Mouse (Mus musculus): ENCODE measurements around the gene Tkt.

The Tkt gene

GRCm38 (mm10) chr14:30585323-30585722, 37.2 kb downstream of the Tkt start:
- no peak for DNase-seq (ENCODE audit: low read depth)

- DNase-seq (ENCODE audit: low read depth) = no peak
Measured at GRCm38 (mm10) chr14:30586780-30587461, 38.8 kb downstream of the Tkt start.

GRCm38 (mm10) chr14:30590041-30590645, 42.0 kb downstream of the Tkt start:
- no peak for DNase-seq (ENCODE audit: low read depth)

GRCm38 (mm10) chr14:30590918-30591317, 42.8 kb downstream of the Tkt start:
- no peak for DNase-seq (ENCODE audit: low read depth)

- peak; percentile 39 for DNase-seq (ENCODE audit: low read depth)
Measured at GRCm38 (mm10) chr14:30591417-30591816, 43.3 kb downstream of the Tkt start.

- no peak for DNase-seq (ENCODE audit: low read depth)
Measured at GRCm38 (mm10) chr14:30593279-30594091, 45.3 kb downstream of the Tkt start.

- no peak for DNase-seq (ENCODE audit: low read depth)
Measured at GRCm38 (mm10) chr14:30594092-30594695, 46.0 kb downstream of the Tkt start.

- no peak for DNase-seq (ENCODE audit: low read depth)
Measured at GRCm38 (mm10) chr14:30595576-30596313, 47.6 kb downstream of the Tkt start.

- no peak for DNase-seq (ENCODE audit: low read depth)
Measured at GRCm38 (mm10) chr14:30596407-30596806, 48.2 kb downstream of the Tkt start.

GRCm38 (mm10) chr14:30597142-30597541, 49.0 kb downstream of the Tkt start:
- no peak for DNase-seq (ENCODE audit: low read depth)

GRCm38 (mm10) chr14:30606817-30607216, 58.7 kb downstream of the Tkt start:
- no peak for DNase-seq (ENCODE audit: low read depth)

- no peak for DNase-seq (ENCODE audit: low read depth)
Measured at GRCm38 (mm10) chr14:30607696-30608095, 59.5 kb downstream of the Tkt start.

GRCm38 (mm10) chr14:30608176-30608575, 60.0 kb downstream of the Tkt start:
- DNase-seq (ENCODE audit: low read depth) = no peak

- DNase-seq (ENCODE audit: low read depth) = no peak
Measured at GRCm38 (mm10) chr14:30609499-30609898, 61.3 kb downstream of the Tkt start.

GRCm38 (mm10) chr14:30610304-30610703, 62.1 kb downstream of the Tkt start:
- DNase-seq (ENCODE audit: low read depth) = no peak

- no peak for DNase-seq (ENCODE audit: low read depth)
Measured at GRCm38 (mm10) chr14:30610940-30611339, 62.8 kb downstream of the Tkt start.

GRCm38 (mm10) chr14:30612523-30612922, 64.4 kb downstream of the Tkt start:
- DNase-seq (ENCODE audit: low read depth) = peak; percentile 51

- DNase-seq (ENCODE audit: low read depth) = no peak
Measured at GRCm38 (mm10) chr14:30612962-30613715, 65.0 kb downstream of the Tkt start.

- DNase-seq (ENCODE audit: low read depth) = no peak
Measured at GRCm38 (mm10) chr14:30616751-30617150, 68.6 kb downstream of the Tkt start.

GRCm38 (mm10) chr14:30618746-30619275, 70.7 kb downstream of the Tkt start:
- no peak for DNase-seq (ENCODE audit: low read depth)
